Mouse (Mus musculus): ENCODE measurements around the gene Pxt1.
"Not testable (repeated sequence)": the region's sequence is repeated elsewhere in the genome, so short reads cannot be mapped to it uniquely, and the experiment has no call there.

Pxt1 gene

DNA sequence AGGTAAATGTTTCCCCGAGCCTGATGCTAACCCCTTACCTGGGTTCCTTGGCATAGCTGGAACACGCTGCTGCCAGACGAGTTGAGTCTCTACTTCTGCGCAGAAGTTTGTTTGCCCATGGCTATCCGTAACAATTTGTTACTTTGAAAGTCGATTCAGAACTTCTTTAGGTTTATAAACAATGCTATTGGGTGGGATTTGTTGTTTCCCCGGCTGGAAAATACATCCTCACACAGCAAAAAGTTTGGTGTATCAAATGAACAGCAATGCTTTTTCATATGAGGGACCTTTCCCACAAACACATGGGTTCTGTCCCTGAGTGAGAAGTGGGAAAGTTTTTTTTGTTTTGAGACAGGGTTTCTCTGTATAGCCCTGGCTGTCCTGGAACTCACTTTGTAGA is at the start of gene Pxt1:
TSS of gene Pxt1 (minus strand) at position 101 of the 400 bp plus-strand sequence.
- no peak for DNase-seq (ENCODE audit: low read depth)

GRCm38 (mm10) chr17:28993004-28993403 is 49.4 kb upstream of the Pxt1 start:
- DNase-seq (ENCODE audit: low read depth), result not testable (repeated sequence)

DNA sequence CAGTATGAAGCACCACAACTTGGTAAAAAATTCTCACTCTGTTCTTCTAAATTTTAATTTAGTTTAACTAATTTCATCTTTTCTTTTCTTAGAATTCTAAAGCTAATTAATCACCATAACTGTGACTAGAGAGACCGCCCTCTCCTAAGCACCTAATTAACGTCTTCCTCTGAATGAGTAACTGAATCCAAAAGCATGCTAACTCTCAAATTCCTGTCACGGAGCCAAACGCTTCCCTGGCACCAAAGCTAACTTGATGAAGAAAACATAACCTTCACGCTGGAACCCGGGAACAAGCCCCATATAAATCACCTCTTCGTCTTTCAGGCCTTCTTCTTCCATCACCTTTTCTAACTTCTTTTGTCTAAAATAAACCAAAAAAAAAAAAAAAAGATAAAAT is 48.5 kb upstream of the Pxt1 start:
- DNase-seq (ENCODE audit: low read depth), result no peak

- DNase-seq (ENCODE audit: low read depth), result peak; percentile 32
Measured at GRCm38 (mm10) chr17:28991286-28991685, 47.6 kb upstream of the Pxt1 start.

DNA sequence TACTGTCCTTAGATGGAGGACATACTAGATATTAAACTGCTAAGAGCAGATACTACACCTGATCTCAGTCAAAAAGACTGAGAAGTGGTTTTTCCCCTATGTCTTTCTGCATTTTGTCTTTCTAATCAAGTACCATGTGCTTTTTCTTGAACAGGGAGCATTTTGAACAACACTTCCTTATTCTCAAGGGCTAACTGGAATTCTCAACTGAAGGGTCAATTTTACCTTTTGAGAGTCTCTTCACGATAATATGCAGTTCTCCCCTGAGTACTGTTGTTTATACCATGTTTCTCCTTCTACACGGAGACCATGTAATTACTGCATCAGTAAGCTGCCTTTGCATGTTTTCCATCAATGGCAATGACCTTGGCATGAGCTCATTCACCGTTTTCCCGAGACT is 46.4 kb upstream of the Pxt1 start:
- no peak for DNase-seq (ENCODE audit: low read depth)

DNA sequence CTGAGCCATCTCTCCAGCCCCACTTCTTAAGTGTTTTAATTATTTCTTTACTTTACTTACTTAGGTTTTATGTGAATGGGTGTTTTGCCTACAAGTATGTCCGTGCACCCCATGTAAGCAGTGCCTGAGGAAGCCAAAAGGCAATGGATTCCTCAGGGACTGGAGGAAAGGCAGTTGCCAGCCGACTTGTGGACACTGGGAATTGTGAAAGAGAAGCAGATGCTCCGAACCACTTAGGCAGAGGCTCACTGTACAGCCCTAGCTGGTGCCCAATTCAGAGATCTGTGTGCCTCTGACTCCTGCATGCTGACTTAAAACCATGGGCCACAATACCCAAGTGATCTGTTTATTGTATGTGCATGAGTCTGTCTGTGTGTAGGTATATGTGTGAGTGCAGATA is 45.4 kb upstream of the Pxt1 start:
- DNase-seq (ENCODE audit: low read depth), result no peak

DNA sequence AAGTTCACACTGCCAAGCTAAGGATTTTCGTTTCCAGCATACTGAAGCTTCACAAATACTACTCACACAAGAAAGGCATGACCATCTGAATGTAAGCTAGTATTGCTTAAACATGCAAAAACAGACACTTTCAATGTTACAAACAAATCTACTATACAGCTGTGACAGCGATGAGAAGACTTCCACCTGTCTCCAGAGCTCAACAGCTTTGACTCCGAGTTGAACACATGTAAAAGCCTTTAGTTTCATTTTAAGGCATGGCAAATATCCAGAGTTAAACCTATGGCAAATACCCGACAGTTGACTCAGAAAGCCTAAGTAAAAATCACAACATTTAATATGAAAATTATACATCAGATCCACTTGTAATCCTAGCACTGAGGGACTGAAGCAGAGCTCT is 44.7 kb upstream of the Pxt1 start:
- peak; percentile 50 for DNase-seq (ENCODE audit: low read depth)

- peak; percentile 72 for DNase-seq (ENCODE audit: low read depth)
Measured at GRCm38 (mm10) chr17:28987713-28988112, 44.1 kb upstream of the Pxt1 start.

DNA sequence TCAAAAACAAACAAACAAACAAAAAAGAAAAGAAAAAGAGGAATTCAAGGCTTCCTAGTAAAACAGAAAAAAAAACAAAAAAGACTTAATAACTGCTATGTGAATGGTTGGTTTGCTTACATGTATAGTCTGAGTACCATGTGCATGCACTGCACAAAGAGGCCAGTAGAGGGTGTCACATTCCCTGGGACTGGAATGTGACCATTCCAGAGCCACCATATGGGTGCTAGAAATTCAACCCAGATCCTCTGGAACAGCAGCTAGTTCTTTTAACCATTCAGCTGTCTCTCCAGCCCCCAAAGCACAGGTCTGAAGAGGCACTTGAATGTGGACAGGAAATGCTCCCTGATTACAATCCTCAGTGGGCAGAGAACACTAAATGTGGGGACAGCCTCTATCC is 43.2 kb upstream of the Pxt1 start:
- DNase-seq (ENCODE audit: low read depth), result peak; percentile 50

GRCm38 (mm10) chr17:28984724-28985420 is 41.2 kb upstream of the Pxt1 start:
- DNase-seq (ENCODE audit: low read depth), result no peak

DNA sequence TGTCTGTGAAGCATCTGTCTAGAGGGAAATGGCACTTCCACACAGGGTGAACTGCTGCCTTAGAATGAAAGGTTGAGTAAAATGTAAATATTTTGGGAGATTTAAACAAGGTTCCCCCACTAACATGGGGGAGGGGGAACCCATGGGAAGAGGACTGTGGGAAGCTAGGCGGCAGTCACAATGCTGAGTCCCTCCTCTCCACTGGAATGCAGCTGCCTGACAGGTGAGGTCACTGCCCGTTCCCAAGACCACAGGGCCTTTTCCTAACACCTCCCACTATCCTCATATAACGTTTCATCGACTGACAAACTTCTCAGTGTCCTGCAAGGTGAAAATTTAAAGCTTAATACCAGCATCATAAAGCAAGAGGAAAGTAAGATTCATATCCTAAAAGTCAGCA is 39.0 kb upstream of the Pxt1 start:
- DNase-seq (ENCODE audit: low read depth), result no peak

DNA sequence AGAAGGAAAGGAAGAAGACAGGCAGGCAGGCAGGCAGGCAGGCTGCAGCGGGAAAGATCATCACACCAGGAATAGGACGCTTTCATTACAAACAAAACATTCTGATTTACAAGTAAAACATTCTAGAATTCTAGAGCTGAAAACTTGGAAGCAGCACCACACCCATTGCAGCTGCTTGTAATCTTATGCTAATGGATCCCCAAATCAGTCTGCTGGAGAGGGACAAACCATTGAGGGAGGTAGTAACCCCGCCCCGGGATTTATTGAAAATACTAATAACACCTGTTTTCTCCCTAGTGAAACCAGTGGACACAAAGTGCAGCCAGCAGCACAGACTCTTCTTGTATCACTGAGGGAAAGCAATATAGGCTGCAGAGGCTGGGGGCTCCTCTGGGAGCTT is 37.4 kb upstream of the Pxt1 start:
- no peak for DNase-seq (ENCODE audit: low read depth)

- DNase-seq (ENCODE audit: low read depth), result no peak
Measured at GRCm38 (mm10) chr17:28979091-28979490, 35.5 kb upstream of the Pxt1 start.

DNA sequence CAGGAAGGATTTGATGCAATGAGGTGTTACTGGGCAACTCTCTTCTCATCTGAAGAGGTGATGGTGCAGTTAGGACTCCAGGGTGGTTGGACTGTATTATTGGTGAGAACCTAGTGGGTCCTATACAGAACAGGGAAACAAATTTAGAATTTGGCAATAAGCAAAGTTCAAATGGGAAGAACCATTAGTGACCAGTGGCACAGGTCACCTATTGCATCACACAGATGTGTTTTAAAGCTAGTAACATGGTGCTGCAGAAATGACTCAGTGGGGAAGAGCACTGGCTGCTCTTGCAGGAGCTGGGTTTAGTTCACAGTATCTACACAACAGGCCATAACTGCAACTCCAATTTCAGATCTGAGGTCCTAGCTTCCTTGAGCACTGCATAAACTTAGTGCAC is 26.5 kb upstream of the Pxt1 start:
- DNase-seq (ENCODE audit: low read depth), result peak; percentile 29

DNA sequence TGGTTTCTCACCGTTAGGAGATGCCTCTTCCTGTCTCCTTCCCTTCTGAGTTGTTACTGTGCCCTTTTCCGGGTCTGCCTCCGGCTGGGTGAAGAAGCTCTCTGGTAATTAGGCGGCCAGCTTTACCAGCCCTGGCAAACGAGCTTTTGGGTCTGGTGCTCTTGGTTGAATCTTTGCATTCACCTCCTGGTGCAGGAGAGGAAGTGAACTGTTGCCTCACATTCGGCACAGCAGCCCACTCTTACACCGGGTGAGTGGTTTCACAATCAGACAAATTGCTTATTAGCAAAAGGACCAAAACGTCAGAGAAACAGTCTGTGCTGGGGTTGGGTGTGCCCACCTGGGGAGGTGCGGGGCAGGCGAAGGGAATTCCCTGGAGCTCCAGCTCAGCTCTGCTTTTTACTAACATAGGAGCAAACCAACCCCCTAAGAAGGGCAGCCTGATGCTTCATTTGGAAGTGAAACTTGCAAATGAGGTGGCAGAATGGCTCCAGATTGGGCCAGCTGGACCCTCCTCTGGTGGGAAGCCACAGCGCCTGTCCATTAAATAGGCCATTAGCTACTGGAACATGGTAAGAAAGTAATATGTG is 23.5 kb upstream of the Pxt1 start:
- no peak for DNase-seq (ENCODE audit: low read depth)

- no peak for DNase-seq (ENCODE audit: low read depth)
Measured at GRCm38 (mm10) chr17:28961596-28961995, 18.0 kb upstream of the Pxt1 start.

DNA sequence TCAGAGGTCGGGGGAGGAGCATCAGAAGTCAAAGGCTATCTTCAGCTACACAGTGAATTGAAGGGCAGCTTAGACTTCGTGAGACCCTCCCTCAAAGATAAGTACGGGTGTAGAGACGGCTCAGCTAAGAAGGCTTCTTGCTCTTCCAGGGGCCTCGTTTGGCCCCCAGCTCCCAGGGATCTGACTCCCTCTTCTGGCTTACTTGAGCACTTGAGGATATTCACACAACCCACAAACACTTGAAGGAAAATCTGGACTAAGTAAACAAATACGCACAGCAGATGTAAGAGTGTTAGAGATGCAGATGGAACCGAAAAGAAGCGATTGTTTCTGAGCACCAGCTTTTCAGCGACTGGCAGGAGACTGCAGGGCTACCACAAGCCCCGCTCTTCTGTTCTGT is 17.0 kb upstream of the Pxt1 start:
- DNase-seq (ENCODE audit: low read depth), result no peak

- DNase-seq (ENCODE audit: low read depth), result no peak
Measured at GRCm38 (mm10) chr17:28954416-28954815, 10.8 kb upstream of the Pxt1 start.

DNA sequence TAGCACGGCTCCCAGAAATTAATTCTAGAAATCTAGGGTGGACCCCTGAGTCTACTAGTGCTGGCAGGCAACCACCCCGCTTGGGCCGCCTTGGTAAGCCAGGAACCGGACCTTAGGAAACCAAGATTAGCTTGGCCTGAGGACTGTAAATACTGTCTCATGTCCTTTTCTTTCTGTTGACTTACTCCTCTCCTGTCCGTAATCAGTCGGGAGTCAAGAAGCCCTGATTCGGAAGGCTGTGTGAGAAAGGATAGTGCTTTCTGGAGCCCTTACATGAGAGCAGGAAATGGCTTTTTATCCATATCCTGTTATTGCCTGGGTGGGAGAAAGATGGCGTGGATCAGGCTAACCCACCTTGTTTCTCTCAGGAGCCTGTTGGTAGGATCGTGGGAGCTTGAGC is 9.6 kb upstream of the Pxt1 start:
- peak; percentile 43 for DNase-seq (ENCODE audit: low read depth)

DNA sequence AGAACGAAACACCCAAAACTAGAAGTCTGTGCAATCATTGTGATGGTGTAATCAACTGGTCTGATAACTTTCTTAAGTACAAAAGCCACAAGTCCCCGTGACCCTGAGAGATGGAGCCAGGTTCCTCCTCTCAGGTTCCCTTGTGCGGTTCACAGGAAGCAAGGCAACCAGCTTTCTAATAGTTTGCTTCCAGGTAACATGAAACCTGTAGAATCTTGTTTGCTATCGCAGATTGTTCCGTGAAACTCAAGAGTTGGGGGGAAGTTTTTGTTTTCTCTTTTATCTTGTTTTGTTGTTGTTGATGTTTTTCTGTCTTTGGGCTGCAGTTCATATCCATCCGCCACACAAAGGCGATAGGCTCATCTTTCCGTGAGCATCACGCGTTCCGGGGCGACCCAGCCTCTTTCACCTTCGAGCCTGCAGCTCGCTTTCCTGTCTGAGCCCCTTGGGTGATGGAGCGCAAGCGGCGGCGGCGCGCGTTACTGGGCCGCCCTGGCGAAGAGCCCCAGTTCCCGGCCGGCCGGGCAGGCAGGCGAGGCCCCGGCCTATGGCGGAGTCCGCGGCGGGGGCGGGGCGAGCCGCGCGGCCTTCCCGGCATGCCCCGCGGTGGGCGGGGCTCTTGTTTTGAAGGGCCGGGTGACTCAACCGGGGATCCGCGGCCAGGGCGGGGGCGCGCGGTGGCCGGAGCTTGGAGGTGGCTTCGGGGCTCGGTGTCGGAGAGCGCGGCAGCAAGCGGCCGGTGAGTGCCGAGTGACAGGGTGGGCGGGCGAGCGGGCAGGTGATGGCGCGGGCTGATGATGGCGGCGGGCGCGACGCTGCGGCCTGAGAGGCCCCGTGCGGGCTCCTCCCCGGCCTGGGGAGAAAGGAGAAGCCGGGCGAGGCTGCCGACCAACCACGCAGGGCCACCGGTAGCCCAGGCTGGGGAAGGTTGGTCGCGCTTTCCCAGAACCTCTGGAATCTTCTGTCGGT is 8.5 kb upstream of the Pxt1 start, which contains the start of gene Kctd20:
TSS of gene Kctd20 (plus strand) at position 120 of the 969 bp plus-strand sequence.
- DNase-seq (ENCODE audit: low read depth), result peak; percentile 97

DNA sequence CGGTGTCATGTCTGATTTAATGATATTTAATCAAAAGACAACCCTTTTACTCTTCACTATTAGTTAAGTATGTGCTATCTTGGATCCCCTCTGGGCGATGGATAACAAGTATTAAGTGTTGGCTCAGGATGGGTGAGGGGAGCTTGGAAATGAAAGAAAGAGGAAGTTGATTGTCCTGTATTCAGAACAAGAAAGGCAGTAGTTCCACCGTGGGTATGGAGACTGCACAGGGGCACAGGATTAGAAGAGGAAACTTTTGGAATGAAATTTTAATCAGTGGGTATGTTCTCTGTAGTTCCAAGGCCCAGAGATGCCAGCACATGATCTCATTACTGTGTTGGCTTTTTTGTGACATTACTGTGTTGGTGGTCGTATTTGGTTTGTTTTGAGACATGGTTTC is 7.1 kb upstream of the Pxt1 start:
- no peak for DNase-seq (ENCODE audit: low read depth)

- peak; percentile 92 for DNase-seq (ENCODE audit: low read depth)
Measured at GRCm38 (mm10) chr17:28948661-28949060, 5.0 kb upstream of the Pxt1 start.
